Mouse (Mus musculus): ENCODE results near the gene Slc52a3.

DNA sequence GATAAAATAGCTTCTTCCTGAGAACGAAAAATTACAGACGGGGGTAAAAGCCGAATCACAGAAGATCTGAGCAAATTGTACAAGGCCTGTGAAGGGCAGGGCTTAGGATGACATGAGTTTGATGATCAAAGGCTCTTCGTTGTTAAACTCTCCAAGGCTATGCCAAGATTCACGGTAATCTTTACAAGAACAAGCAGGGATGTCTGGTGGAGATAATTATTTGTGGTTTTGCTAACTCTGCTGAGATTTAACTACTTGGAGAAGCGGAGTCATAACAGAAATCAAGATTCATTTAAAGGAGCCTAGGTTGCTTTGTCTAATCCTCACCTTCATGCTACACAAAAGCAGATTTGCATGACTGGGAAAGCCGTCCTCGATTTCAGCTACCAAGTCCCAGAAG, 9.4 kb upstream of the Slc52a3 start:
- TF ChIP-seq CTCF (IDR thresholded peaks at IDR 0.05; ENCODE audit: control insufficient read depth, insufficient read depth, insufficient read length) (no peak), MYOG (IDR thresholded peaks at IDR 0.05; ENCODE audit: control insufficient read depth, extremely low read depth, insufficient read length) (no peak), USF1 (IDR thresholded peaks at IDR 0.05; ENCODE audit: low read depth) (no peak), MAX (IDR thresholded peaks at IDR 0.05) (no peak), CEBPB (IDR thresholded peaks at IDR 0.05; ENCODE audit: low read depth) (no peak), MYOD1 (IDR thresholded peaks at IDR 0.05; ENCODE audit: control insufficient read depth, insufficient read length, low read depth) (no peak), FOSL1 (IDR thresholded peaks at IDR 0.05; ENCODE audit: insufficient read depth, low read length, poor library complexity, severe bottlenecking) (no peak)
